Mouse (Mus musculus): ENCODE results near the gene Cacna1d. TPM values are rescaled to one million over a fixed set of nuclear protein-coding genes. Genes with fewer than 3 reads are reported as not detected.

Gene Cacna1d
- total and polyA plus RNA-seq, 3 experiments = 0.04 to 0.66 (median 0.08) TPM

DNA sequence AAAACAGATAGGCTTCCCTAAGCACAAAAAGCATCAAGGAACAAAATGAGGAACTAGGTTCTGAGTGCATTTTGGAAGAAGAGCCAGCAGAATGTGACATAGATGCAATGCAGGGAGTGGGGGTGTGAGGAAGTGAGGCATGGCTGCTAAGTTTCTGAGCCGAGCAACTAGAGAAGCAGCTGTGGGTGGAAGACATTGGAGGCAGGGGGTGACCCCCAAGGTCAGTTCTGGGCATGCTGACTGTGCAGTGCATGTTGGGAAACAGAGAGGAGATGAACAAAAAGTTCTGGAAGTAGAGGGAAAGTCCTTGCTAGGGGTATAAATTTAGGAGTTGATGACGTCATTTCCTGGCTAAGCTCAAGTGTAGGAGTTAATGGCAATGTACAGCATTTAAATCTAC lies 33.4 kb downstream of the Cacna1d start:
- peak; percentile 67 for DNase-seq (ENCODE audit: extremely low read depth)
- in situ Hi-C loops (cut with MboI; ENCODE audit: low pct_ligation_motif_present, low pct_unique_long_range_greater_than_20kb, low sequenced_read_pairs) (no loop called here), dilution Hi-C loops (cut with MboI; ENCODE audit: extremely low pct_ligation_motif_present, extremely low pct_unique_long_range_greater_than_20kb, low sequenced_read_pairs) (no loop called here)
- Histone ChIP-seq H3K27ac (ENCODE audit: insufficient read depth, low read depth) (no peak overlapping the region), H3K9ac (ENCODE audit: insufficient read depth, low read depth) (no peak overlapping the region), H3K9me3 (replicated peaks; ENCODE audit: low read length) (no peaks in the 10 kb centered on the region), H3K4me2 (ENCODE audit: insufficient read depth, low read depth, poor library complexity, severe bottlenecking) (peak overlapping the region; percentile 71; the same call in 1 of the 2 replicates), H3K36me3 (replicated peaks in 1 of 2; ENCODE audit: control insufficient read depth in 1 of 2, insufficient read depth in 1 of 2, low read length in 1 of 2) (no peaks in the 10 kb centered on the region), H3K4me3 (replicated peaks in 1 of 3; ENCODE audit: low read depth in 2 of 3, low read length in 2 of 3, poor library complexity in 1 of 3) (no peak overlapping the region), H3K79me2 (replicated peaks; ENCODE audit: control insufficient read depth, extremely low read depth, insufficient read depth, poor library complexity, severe bottlenecking) (no peaks in the 10 kb centered on the region), H3K27me3 (replicated peaks) (no peaks in the 10 kb centered on the region), H3K4me1 (ENCODE audit: control insufficient read depth in 1 of 2, insufficient read depth in 2 of 2) (peaks cover 9 to 28% of the 10 kb centered on the region in 2 experiments)
- no peak; the same call in none of the 2 replicates for TF ChIP-seq SMC3 (IDR thresholded peaks at IDR 0.05; ENCODE audit: low read depth, low read length)
- no peak for TF ChIP-seq POLR2A (IDR thresholded peaks at IDR 0.05; ENCODE audit: low read depth, low read length)
- no peak for TF ChIP-seq E2F4 (IDR thresholded peaks at IDR 0.05; ENCODE audit: insufficient replicate concordance, low read depth, low read length)
- no peak for TF ChIP-seq IRF4 (IDR thresholded peaks at IDR 0.05; ENCODE audit: low read depth, low read length)
- no peak for TF ChIP-seq NRF1 (IDR thresholded peaks at IDR 0.05; ENCODE audit: low read depth, low read length)
- TF ChIP-seq EP300 (IDR thresholded peaks at IDR 0.05; ENCODE audit: low read length) = no peak
- TF ChIP-seq ETS1 (conservative IDR thresholded peaks at IDR 0.05; ENCODE audit: low read depth, low read length) = no peak
- TF ChIP-seq MAZ (IDR thresholded peaks at IDR 0.05; ENCODE audit: low read depth, low read length) = no peak
- no peak for TF ChIP-seq CHD2 (IDR thresholded peaks at IDR 0.05; ENCODE audit: low read length)
- TF ChIP-seq JUND (conservative IDR thresholded peaks at IDR 0.05; ENCODE audit: low read depth, low read length) = peak; percentile 79
- TF ChIP-seq JUN (IDR thresholded peaks at IDR 0.05; ENCODE audit: insufficient read depth, low read depth, low read length) = peak; percentile 43; the same call in 1 of the 2 replicates
- no peak for TF ChIP-seq POLR2AphosphoS2 (IDR thresholded peaks at IDR 0.05; ENCODE audit: low read depth, low read length)
- no peak for TF ChIP-seq USF1 (IDR thresholded peaks at IDR 0.05; ENCODE audit: low read depth, low read length)

DNA sequence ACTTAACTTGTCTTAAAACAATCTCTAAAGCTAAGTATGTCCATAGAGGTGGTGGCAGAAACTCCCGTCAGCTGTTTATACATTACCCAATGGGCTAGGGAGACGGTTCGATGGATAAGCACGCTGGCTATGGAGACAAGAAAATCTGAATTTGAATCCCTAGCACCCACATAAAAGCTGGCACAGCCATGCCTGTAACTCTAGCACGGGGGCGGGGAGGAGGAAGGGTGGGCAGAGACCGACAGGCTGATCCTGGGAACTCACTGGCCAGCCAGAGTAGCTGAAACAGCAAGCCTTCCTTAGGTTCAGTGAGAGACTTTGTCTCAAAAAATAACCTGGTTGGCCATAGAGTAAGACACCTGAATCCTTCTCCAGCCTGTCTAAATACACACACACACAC lies 33.8 kb downstream of the Cacna1d start:
- peaks cover 9 to 28% of the 10 kb centered on the region in 2 experiments for H3K4me1 ChIP-seq (ENCODE audit: control insufficient read depth in 1 of 2, insufficient read depth in 2 of 2)
- dilution Hi-C loops (cut with MboI; ENCODE audit: extremely low pct_ligation_motif_present, extremely low pct_unique_long_range_greater_than_20kb, low sequenced_read_pairs) = no loop called here
- no peaks in the 10 kb centered on the region for H3K36me3 ChIP-seq (replicated peaks in 1 of 2; ENCODE audit: control insufficient read depth in 1 of 2, insufficient read depth in 1 of 2, low read length in 1 of 2)
- TF ChIP-seq POLR2A (IDR thresholded peaks at IDR 0.05; ENCODE audit: low read depth, low read length) = no peak
- no peak for TF ChIP-seq IRF4 (IDR thresholded peaks at IDR 0.05; ENCODE audit: low read depth, low read length)
- no peak for TF ChIP-seq RCOR1 (conservative IDR thresholded peaks at IDR 0.05; ENCODE audit: low read depth, low read length)
- TF ChIP-seq ZNF384 (IDR thresholded peaks at IDR 0.05; ENCODE audit: low read depth, low read length) = no peak
- no peak for TF ChIP-seq JUND (conservative IDR thresholded peaks at IDR 0.05; ENCODE audit: low read depth, low read length)
- no peak for DNase-seq (ENCODE audit: extremely low read depth)
- in situ Hi-C loops (cut with MboI; ENCODE audit: low pct_ligation_motif_present, low pct_unique_long_range_greater_than_20kb, low sequenced_read_pairs) = no loop called here
- no peaks in the 10 kb centered on the region for H3K79me2 ChIP-seq (replicated peaks; ENCODE audit: control insufficient read depth, extremely low read depth, insufficient read depth, poor library complexity, severe bottlenecking)
- no peaks in the 10 kb centered on the region for H3K9me3 ChIP-seq (replicated peaks; ENCODE audit: low read length)
- H3K4me2 ChIP-seq (ENCODE audit: insufficient read depth, low read depth, poor library complexity, severe bottlenecking) = no peak overlapping the region
- no peaks in the 10 kb centered on the region for H3K27me3 ChIP-seq (replicated peaks)
- no peak overlapping the region for H3K4me3 ChIP-seq (replicated peaks in 1 of 3; ENCODE audit: low read depth in 2 of 3, low read length in 2 of 3, poor library complexity in 1 of 3)
- no peak overlapping the region for H3K9ac ChIP-seq (ENCODE audit: insufficient read depth, low read depth)
- H3K27ac ChIP-seq (ENCODE audit: insufficient read depth, low read depth) = no peak overlapping the region

Measured in CH12.LX (cell line).